Mouse (Mus musculus) layer of hippocampus, adult 9-10 months (tissue): ENCODE results near the gene Bfsp2.

Experiments
- DNase-seq: peaks from one replicate; pipeline ENCODE4 v3.0.0; 2022; ENCODE audit warnings: low spot score

Gene Bfsp2

GRCm38 (mm10) chr9:103383576-103383975, 96.6 kb downstream of the Bfsp2 start:
- no peak for DNase-seq

DNA sequence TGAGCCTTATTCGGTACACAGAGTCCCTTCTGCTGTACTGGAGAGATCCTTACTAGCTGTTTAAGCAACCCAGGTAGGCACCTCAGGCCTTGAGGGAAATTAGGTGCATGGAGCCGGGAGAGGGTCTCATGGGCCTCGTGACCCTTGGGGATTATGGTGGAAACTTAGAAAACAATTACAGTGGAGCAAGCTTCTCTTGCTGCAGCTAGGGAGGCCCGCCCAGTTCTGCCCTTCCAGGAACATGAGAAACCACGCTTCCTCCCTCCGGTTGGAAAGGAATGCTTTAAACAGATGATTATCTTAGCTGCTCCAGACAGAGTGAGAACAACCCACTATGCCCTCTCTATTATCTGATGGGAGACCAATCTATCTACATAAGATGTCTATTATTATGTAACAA, 97.2 kb downstream of the Bfsp2 start:
- DNase-seq = no peak

- no peak for DNase-seq
Observed at GRCm38 (mm10) chr9:103380566-103380965, 99.7 kb downstream of the Bfsp2 start.

DNA sequence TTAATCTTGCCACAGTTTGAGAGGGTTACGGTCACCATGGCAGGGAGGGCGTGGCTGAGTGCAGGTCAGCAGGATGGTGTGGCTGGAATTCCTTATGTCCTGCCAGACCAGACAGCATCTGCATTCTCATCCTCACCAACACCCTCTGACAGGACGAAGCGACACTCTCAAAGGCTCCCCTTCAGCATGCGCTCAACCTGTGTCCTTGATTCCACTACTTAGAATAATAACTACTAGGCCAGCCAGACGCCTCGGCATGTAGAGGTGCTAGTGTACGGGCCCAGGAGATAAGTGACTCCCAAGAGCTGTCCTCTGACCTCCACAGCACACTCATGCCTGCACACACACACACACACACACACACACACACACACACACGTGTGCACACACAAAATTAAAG, 101.0 kb downstream of the Bfsp2 start:
- DNase-seq = no peak

GRCm38 (mm10) chr9:103378686-103379085, 101.5 kb downstream of the Bfsp2 start:
- DNase-seq = no peak

- DNase-seq = no peak
Observed at GRCm38 (mm10) chr9:103376346-103377320, 103.6 kb downstream of the Bfsp2 start.
